Mouse (Mus musculus) inflammation-experienced regulatory T-cells, adult 6 months (primary cell): Measurements from ENCODE around the gene Mettl4. TPM values are rescaled to one million over a fixed set of nuclear protein-coding genes. Genes with fewer than 3 reads are reported as not detected.

Source experiments
- ATAC-seq: one replicate; pipeline ENCODE4 v1.8.0; 2017
- polyA plus RNA-seq, 3 experiments: library from polyadenylated mRNA; unstranded; fragments of 100-300 nt; shearing (Covaris generic); gene quantifications; one replicate each; pipeline ENCODE4 v1.2.1; 2017

Mettl4 gene
- 10 to 100 TPM; 15.8 to 19.8 (median 18.2) TPM for polyA plus RNA-seq

DNA sequence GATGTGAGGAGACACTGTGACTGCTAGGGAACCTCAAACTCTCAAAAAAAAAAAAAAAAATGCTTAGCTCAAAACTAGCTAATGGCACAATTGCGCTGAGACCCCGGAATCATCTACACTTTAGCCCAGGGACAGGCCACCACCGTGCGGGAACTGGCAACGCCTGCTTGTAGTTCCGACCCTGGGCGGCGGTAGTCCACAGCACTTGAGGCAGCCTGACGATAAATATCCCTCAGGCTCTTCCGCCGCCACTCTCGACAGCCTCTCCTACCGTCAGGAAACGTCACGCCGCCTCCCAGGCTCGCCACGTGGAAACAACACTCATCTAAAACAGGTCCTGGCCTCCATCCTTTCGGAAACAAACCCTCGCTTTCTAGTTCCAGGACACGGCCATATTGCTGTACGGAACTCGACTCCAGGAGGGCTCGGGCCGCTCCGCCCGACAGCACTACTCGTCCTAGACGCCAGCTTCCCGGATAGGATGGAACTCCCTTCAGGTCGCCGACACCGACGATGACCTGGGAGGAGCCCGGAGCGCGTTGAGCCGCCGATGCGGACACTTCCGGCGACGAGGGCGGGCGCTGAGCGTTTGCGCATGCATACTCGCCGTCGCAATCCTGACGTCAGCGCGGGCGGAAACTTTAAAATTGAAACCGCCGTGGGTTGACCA, at the start of gene Mettl4:
TSS of gene Mettl4 (minus strand) at position 554 of the 670 bp plus-strand sequence.
- ATAC-seq = peak; percentile 88

DNA sequence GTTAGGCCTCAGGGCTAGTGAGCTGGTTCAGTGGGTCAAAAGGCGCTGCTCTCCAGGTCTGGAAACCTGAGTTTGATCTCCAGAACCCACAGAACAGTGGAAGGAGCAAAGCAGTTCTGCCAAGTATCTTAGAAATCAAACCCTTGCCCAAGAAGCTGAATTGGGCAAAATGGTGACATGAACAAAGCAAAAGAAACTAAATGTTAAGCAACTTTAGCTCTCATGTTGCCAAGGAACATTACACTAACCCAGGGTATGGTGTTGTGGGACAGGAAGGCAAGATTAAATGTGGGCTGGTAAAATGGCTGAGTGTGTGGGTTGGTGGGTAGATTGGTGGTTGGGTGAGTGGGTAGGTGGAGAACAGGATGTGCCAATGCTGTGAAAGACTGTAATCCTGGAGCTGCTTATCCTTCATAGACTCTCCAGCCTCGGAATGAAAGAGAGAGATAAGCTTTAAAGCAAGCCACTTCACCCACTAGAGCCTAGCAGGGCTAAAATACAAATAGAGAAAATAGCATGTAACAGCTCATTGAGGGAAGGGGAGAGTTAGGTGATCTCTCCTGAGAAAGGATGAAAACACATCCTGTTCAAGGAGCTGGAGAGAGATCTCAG, 29.2 kb upstream of the Mettl4 start:
- ATAC-seq = no peak

DNA sequence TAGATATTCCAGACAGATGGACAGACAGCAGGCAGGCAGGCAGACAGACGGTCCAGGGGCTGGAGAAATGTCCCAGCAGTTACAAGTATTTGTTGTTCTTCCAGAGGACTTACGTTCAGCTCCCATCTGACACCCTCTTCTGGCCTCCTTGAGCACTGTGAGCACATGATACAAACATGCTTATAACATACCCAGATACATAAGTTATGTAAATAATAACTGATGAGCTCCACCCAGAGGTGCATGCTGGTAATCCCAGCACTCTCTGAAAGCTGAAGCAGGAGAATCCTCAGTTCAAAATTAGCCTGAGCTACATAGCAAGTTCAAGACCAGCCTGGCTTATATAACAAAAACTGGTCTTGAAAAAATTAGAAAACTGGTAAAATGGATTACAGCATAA, 18.7 kb upstream of the Mettl4 start:
- no peak for ATAC-seq

DNA sequence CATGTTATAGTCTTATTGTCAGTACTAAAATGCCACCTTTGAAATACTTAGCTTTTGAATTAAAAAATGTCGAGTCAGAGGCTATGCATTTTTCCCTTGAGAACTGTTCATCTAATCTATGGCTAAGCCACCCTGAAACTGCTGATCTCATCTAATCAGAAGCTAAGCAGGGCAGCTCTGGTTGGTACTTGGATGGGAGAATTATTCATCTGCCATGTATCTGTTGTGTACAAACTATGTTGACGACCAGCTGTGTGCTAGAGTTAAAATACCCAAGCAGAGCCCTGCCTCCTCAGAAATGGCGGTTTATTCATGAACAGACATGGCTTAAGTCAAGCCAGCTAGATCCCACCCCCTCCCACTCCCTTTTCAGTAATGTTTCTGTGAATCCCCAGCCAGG, 14.9 kb upstream of the Mettl4 start:
- no peak for ATAC-seq

DNA sequence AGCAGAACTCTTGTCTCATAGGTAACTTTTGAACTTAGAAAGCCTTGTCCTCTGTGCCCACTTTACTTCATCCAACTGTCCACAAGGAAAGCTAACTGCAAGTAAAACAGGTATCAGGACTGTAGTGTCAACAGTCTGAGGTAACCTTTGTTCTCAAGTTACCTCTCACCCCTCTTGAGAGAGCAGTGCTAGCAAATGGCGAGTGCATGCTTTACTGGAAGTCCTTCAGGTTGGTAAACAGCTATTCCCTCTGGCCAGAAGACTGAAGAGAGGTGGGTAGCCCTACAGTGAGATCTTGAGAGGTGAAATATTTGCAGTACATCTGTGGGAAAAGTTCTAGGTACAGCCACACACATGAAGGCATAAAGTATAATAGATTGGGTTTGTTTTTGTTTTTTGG, 14.2 kb upstream of the Mettl4 start:
- no peak for ATAC-seq

DNA sequence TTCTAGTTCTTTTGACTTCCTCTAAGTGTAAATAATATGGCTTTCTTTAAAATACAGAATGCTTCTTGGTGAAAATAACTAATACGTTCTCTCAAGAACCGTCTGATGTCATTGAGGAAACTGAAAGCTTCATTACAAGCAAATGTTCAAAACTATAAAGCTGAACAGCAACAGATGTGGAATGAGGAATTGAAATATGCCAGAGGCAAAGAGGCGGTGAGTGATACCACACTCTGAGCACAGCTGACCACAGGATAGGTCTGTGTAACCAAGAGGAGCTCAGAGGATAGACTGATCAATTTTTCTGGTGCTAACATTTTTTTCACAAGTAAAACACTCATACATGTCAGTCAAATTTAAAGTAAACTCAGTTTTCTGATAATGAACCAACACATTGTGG, 12.6 kb upstream of the Mettl4 start:
- ATAC-seq = no peak

DNA sequence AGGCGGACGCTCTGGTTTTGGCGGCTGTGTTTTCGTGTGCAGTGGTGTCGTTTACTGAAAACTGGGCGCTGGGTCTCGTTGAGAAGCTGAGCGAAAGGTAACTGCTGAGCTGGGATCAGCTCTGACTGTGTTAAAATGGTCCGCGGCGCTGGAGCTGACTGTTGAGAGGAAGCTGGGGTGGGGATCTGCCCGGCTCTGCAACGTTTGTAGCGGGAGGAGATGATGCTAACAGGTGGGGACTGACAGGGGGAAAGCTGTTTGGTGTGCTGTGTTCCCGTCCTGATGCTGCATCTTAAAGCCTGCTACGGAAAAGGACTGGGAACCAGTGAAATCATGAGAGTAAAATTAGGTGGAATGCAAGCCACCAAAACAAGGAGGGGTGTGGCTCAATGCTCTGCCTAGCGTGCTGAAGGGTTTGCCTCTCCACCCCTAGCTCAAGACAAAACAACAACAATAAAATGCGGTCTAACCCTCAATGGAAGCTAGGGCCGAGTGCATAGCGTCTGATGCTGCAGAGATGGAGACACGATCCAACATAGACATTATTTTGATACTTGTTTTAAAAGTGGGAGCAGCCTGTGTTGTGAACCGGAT, 414 bp upstream of the Mettl4 start:
- ATAC-seq = peak; percentile 14

DNA sequence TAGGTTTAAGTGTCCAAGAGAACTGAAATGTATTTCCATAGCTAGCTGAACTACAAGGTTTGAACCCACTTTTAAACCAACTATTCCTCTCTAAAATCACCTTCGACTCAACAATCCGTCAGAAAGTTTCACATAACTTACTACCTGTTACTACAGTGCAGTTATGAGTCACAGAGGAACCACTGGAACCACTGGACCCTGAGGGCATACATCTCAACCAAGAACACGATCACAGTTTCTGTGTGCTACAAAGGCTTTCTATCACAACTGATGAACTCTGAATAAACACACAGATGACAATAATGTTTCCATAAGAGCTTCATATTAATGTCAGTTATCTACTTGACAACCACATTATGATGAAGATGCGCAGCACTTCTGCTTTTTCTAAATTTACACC, 11.6 kb downstream of the Mettl4 start:
- no peak for ATAC-seq

DNA sequence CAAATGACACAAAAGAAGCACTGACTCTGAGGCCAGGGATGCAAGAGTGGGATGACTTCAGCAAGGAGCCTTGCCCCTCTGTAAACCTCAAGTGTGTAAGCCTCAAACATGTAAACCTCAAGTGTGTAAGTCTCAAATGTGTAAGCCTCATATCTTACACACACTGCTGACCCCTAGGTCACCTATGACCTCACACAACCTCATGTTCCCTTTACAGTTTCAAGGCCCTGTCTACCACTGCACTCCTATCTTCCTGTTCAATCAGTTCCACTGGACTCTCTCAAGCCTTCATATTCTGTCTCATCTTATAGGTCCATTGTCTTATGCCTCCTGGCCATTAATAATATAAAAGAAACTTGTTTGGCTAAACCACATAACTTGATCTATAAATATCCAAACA, 13.9 kb downstream of the Mettl4 start:
- no peak for ATAC-seq

DNA sequence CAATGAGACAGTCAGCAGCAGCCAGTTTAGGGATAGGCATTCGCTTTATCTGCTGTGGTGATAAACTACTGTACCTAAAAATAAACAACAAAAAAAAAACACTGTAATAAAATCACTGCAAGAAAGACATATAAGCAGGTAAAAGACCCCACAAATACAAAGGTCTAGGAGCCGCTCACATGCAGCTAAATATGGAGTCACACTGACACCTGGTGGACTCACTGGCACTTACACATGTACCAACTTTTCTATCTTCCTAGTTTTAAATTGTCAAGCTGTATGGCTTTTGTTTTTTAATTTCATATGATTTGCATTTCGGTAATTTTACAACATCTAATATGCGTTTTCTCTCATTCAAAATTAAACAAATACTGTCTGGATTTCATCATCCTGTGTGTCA, 14.4 kb downstream of the Mettl4 start:
- ATAC-seq = no peak

DNA sequence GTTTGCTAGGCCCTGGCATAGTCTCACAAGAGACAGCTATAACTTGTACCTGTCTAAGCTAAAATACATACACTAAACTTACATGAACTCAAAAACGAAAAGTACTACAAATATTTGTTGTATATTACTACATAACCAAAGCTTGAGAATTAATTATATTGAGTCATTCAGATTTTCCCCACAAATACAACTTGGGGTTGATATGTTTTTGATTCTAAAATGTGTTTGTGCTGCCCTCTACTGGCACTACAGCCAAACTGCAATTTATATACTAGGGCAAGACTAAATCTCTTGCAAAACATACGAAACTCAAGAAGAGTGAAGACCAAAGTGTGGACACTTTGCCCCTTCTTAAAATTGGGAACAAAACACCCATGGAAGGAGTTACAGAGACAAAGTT, 19.4 kb downstream of the Mettl4 start:
- ATAC-seq = peak; percentile 70

DNA sequence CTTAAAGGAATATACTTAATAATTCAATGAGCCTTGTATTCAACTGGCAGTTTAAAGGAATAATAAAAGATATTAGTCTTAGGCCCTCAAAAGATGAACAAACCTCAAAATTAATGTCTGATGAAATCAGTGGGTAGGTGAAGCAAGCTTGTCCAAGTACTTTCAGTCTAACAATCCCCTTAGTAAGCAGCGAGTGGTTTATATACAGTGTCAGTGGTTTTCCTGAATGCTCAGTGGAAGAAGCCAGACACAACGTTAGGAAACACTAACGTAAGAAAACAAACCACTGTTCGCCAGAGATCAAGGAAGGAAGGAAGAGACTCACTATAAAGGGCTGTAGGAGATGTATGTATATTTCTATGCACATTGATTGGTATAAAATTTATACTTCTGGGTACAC, 23.1 kb downstream of the Mettl4 start:
- ATAC-seq = no peak

DNA sequence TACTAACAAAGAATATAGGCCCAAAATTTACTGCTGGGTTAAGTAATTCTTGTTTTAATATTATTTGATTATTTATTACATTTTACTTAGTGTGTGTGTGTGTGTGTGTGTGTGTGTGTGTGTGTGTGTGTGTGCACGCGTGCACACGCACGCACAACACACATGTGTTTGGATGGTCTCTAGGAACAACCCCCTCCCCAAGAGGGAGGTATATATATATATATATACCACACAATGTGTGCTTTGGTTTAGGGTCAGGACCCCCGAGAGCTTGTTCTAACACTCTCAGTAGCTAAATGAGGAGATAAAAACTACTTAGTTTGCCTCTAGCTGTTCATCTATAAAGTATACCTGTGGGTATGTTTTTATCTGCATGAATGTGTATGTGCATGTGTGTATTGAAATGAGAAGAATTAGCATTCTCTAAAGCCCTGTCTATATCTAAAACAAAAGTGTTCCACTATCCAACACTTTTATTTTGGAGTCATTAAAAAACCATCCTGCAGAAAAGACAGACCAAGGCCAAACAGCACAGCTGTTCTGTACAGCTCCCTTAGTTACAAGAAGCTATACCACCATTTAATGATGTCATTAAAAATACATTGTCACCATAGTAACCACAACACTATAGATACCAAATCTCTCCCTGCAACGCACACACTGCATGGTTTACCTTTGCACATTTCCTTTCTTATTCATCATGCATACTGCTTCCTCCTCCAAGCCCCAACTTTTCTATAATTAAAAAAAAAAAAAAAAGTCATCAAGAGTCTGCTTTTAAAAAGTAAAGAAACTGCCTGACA, 76.1 kb downstream of the Mettl4 start:
- no peak for ATAC-seq
